Mouse (Mus musculus): ENCODE results near the gene Ugt1a2. TPM values are rescaled to one million over a fixed set of nuclear protein-coding genes. Genes with fewer than 3 reads are reported as not detected.
"Not testable (repeated sequence)": the region's sequence is repeated elsewhere in the genome, so short reads cannot be mapped to it uniquely, and the experiment has no call there.

Gene Ugt1a2
- polyA plus RNA-seq (2016; fragmentation: Nextera tagmentation; extraction: Ambion mirVana) = 0.07 TPM in 1 of 2 replicates, not detected in the other

DNA sequence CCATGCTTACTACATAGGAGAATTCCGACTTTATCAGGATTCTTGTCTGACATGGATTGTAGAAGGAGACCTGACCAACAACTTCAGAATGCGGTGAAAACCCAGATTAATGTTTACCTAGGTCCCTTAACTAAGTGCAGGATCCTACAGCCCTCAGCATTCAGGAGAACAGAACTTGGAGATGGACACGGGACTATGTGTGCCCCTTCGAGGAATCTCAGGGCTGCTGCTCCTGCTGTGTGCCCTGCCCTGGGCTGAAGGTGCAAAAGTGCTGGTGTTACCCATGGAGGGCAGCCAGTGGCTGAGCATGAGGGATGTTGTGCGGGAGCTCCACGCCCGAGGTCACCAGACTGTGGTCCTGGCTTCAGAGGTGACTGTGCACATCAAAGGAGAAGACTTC, at the start of gene Ugt1a2:
Gene Ugt1a2, plus strand, starts transcription at position 146 of the 400 bp plus-strand sequence.
- Histone ChIP-seq H3K4me3 (no peak within 1 kb of the TSS), H3K36me3 (replicated peaks) (no peaks in the 10 kb centered on the region; the same call in none of the 2 replicates), H3K4me1 (peaks cover 6% of the 10 kb centered on the region), H3K27ac (no peak within 1 kb of the TSS), H3K9me3 (peaks cover 25% of the 10 kb centered on the region), H3K27me3 (ENCODE audit: poor library complexity, severe bottlenecking) (peaks cover 12% of the 10 kb centered on the region)
- WGBS = 85% methylated on average over 7 of the region's 7 CpGs
- DNase-seq (ENCODE audit: extremely low spot score, low spot score) = no peak

DNA sequence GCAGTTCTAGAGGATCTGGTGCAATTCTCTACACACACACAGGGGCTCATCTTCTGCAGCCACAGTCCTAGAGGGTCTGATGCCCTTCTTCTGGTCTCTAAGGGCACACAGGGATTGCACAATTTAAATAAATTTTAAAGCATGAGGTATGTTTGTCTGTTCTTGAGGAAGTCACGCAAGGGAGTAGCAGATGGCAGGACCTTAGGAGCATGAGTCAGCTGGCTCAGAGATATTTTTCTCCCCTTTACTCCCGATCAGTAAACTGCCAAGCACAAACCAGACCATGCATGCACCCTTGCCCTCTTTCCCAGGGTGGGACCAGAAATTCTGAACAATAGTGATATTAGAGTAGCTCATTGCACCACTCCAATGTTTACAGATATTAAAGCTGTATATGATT, 42.0 kb upstream of the Ugt1a2 start:
- H3K36me3 ChIP-seq (replicated peaks) = no peaks in the 10 kb centered on the region
- H3K27ac ChIP-seq = no peak overlapping the region
- H3K4me3 ChIP-seq = no peak overlapping the region
- H3K27me3 ChIP-seq (ENCODE audit: poor library complexity, severe bottlenecking) = no peaks in the 10 kb centered on the region
- no peaks in the 10 kb centered on the region for H3K4me1 ChIP-seq
- no peak for DNase-seq (ENCODE audit: extremely low spot score, low spot score)
- no peaks in the 10 kb centered on the region for H3K9me3 ChIP-seq
- 87% methylated on average over 2 of the region's 2 CpGs for WGBS

DNA sequence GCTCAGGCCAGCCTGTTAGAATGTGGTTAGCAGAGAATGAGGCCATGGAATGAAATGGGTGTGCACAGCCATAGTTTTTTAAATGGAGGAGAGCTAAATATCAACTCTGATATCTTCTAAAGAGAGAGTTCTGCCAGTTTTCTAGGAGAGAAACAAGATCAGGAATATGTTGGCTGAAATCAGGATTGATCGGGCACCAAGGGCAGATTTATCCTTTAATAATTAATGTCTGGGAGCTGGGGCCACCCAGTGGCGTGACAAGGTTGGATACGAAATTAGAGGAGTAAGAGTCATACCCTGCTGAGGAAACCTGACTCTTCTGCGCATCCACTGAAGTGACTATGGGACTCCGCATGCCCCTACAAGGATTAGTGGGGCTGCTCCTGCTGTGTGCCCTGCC, 34.7 kb upstream of the Ugt1a2 start, which contains the start of gene Ugt1a5:
Gene Ugt1a5, plus strand, starts transcription at position 302 of the 400 bp plus-strand sequence.
- Histone ChIP-seq H3K9me3 (no peaks in the 10 kb centered on the region; the same call in 1 of the 2 replicates), H3K4me3 (no peak within 1 kb of the TSS), H3K27me3 (ENCODE audit: poor library complexity, severe bottlenecking) (no peaks in the 10 kb centered on the region), H3K4me1 (no peaks in the 10 kb centered on the region), H3K27ac (no peak within 1 kb of the TSS), H3K36me3 (replicated peaks) (no peaks in the 10 kb centered on the region)
- 74% methylated on average over 5 of the region's 5 CpGs for WGBS
- no peak for DNase-seq (ENCODE audit: extremely low spot score, low spot score)

DNA sequence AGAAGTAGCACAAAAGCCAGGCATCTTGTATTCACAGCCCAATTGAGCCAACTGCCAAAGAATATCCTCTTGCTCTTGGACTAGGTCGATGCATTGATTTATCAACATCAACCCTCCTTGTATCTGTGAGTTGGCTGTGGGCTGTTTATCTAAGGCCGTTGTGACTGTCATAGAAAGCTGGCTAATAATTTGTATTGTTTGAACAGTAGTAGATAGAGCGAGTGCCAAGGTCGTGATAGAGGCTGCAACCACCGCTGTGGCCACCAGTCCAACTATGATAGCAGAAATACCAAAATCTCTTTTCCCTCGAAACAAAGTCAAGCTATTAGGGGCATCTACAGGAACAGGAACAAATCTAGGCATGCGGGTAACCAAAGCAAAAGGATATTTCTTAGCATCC, 28.2 kb upstream of the Ugt1a2 start:
- not testable (repeated sequence) for H3K27ac ChIP-seq; H3K4me3 ChIP-seq; H3K27me3 ChIP-seq (ENCODE audit: poor library complexity, severe bottlenecking); H3K36me3 ChIP-seq (replicated peaks); DNase-seq (ENCODE audit: extremely low spot score, low spot score); H3K4me1 ChIP-seq
- WGBS = 83% methylated on average over 7 of the region's 7 CpGs
- H3K9me3 ChIP-seq = peaks cover 15% of the 10 kb centered on the region

DNA sequence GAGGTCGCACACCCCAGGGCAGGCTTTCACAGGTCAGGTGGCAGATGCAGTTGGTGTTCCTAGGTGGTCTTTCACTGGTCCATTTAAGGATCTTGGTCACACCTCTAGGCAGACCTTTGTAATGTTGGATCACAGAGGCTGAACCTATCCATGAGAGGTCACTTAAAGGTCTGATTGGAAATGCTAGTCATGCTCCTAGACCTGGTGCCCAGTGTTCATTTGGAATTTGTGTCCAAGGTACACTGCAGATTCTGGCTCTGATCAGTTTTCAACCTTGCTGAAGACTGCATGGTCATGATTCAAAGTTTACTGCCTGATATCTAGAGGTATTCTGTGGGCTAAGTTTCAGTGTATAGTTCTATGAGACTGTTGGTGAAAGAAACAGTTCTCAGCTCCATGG, 20.7 kb upstream of the Ugt1a2 start:
- peaks cover 27% of the 10 kb centered on the region for H3K9me3 ChIP-seq
- no peak overlapping the region for H3K4me3 ChIP-seq
- H3K27ac ChIP-seq = no peak overlapping the region
- no peak for DNase-seq (ENCODE audit: extremely low spot score, low spot score)
- 89% methylated on average over 1 of the region's 1 CpGs for WGBS
- no peaks in the 10 kb centered on the region for H3K36me3 ChIP-seq (replicated peaks)
- no peaks in the 10 kb centered on the region for H3K27me3 ChIP-seq (ENCODE audit: poor library complexity, severe bottlenecking)
- H3K4me1 ChIP-seq = no peaks in the 10 kb centered on the region

DNA sequence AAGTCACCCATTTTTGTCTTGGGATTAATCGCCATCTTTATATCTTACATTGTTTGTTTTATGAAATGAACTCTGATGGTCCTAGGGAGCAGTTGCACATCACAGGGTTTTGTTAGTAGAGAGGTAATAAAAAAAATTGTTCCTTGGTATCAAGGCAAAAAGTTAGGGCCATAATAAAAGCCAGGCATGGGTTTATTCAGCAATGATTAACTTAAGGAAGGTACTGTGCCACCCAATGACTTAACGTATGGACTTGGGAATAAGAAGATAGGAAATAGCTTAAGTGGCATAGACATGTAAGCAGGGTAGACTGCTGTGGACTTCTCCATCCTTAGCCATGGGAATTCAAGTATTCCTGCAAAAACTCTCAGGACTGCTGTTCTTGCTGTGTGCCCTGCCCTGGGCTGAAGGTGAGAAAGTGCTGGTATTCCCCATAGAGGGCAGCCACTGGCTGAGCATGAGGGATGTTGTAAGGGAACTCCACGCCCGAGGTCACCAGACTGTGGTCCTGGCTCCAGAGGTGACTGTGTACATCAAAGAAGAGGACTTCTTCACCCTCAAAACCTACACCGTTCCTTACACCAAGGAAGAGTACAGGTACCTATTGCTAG, 14.0 kb upstream of the Ugt1a2 start:
- Histone ChIP-seq H3K4me1 (no peaks in the 10 kb centered on the region), H3K27me3 (ENCODE audit: poor library complexity, severe bottlenecking) (no peaks in the 10 kb centered on the region), H3K36me3 (replicated peaks) (no peaks in the 10 kb centered on the region), H3K4me3 (no peak overlapping the region), H3K9me3 (no peaks in the 10 kb centered on the region; the same call in 1 of the 2 replicates), H3K27ac (no peak overlapping the region)
- DNase-seq (ENCODE audit: extremely low spot score, low spot score) = no peak
- WGBS = 90% methylated on average over 5 of the region's 5 CpGs

DNA sequence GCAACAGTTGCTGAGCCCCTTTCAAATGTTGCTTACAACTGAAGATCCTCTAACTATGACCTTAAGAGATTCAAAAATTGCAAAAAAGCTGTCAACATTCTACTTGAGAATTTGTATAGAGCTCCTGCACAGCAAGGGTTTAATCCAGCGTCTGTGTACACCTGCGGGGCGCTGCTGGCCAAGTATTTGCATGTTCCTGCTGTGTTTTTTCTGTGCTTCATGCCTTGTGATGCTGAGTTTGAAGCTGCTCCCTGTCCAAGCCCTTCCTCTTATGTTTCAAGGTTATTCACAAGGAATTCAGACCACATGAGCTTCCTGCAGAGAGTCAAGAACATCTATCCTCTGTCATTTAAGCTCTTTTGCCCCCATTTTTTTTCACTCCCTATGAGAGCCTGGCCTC, 8.3 kb upstream of the Ugt1a2 start:
- H3K27ac ChIP-seq = no peak overlapping the region
- 70% methylated on average over 3 of the region's 3 CpGs for WGBS
- no peaks in the 10 kb centered on the region for H3K36me3 ChIP-seq (replicated peaks)
- H3K27me3 ChIP-seq (ENCODE audit: poor library complexity, severe bottlenecking) = no peaks in the 10 kb centered on the region
- H3K4me1 ChIP-seq = no peaks in the 10 kb centered on the region
- no peak for DNase-seq (ENCODE audit: extremely low spot score, low spot score)
- no peak overlapping the region for H3K4me3 ChIP-seq
- no peaks in the 10 kb centered on the region; the same call in 1 of the 2 replicates for H3K9me3 ChIP-seq

DNA sequence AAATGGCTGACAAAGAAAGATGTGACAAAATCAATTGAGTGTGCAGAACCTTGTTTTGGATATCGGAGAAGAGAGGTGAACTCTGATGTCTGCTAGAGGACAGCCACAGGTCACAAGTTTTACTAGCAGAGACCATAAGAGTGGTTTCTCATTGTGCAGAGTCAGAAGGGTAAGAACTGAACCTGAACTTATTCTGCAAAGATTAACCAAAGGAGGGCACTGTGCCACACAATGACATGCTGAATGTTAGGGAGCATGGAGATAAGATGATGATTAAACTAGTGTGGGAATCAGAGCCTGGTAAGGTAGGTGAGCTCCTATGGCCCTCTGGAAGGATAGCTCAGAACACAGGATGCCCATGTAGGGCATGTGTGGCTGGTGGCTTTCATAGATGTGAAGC, 4.7 kb upstream of the Ugt1a2 start:
- H3K27ac ChIP-seq = no peak overlapping the region
- no peaks in the 10 kb centered on the region for H3K9me3 ChIP-seq
- 84% methylated on average over 1 of the region's 1 CpGs for WGBS
- H3K4me1 ChIP-seq = no peaks in the 10 kb centered on the region
- H3K27me3 ChIP-seq (ENCODE audit: poor library complexity, severe bottlenecking) = no peaks in the 10 kb centered on the region
- H3K4me3 ChIP-seq = no peak overlapping the region
- H3K36me3 ChIP-seq (replicated peaks) = no peaks in the 10 kb centered on the region
- DNase-seq (ENCODE audit: extremely low spot score, low spot score) = no peak

DNA sequence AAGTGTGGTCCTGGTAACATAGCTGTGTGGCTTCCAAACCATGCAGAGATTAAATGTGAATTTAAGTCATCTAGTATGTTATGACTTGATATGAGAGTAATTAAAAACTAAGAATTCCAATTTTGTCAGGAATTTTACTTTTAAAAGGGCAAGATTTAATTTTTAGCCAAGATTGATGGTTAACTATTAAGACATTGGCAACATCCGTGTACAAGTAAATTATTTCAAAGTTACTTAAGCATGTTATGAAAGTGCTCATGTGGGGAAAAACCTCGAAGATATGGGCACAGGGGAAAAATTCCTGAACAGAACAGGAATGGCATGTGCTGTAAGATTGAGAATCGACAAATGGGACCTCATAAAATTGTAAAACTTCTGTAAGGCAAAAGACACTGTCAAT, 3.0 kb upstream of the Ugt1a2 start:
- DNase-seq (ENCODE audit: extremely low spot score, low spot score) = no peak

DNA sequence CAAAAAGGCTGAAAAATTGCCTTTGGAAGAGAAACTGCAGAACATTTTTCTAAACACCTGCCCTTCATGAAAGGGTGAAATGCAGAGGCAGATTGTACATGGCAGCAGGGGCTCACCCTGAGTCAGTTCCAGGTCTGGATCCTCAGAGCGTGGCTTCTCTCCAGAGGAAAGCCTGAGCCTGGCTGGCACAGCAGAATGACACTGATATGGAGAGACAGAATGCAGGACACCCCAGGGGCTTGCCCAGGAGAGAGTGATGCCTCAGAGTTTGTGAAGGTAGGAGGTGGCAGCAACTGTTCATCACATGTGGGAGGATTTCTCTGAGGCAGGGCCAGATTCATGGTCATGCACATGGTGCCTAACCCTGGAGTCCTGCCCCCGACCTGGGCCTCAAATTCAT, 405 bp upstream of the Ugt1a2 start:
- WGBS = 73% methylated on average over 2 of the region's 2 CpGs

More for the DNA sequence above, 3.0 kb upstream of the Ugt1a2 start:
- Histone ChIP-seq H3K36me3 (replicated peaks) (no peaks in the 10 kb centered on the region), H3K4me1 (no peaks in the 10 kb centered on the region), H3K27ac (no peak overlapping the region), H3K9me3 (no peaks in the 10 kb centered on the region), H3K4me3 (no peak overlapping the region), H3K27me3 (ENCODE audit: poor library complexity, severe bottlenecking) (no peaks in the 10 kb centered on the region)
- 86% methylated on average over 3 of the region's 3 CpGs for WGBS

DNA sequence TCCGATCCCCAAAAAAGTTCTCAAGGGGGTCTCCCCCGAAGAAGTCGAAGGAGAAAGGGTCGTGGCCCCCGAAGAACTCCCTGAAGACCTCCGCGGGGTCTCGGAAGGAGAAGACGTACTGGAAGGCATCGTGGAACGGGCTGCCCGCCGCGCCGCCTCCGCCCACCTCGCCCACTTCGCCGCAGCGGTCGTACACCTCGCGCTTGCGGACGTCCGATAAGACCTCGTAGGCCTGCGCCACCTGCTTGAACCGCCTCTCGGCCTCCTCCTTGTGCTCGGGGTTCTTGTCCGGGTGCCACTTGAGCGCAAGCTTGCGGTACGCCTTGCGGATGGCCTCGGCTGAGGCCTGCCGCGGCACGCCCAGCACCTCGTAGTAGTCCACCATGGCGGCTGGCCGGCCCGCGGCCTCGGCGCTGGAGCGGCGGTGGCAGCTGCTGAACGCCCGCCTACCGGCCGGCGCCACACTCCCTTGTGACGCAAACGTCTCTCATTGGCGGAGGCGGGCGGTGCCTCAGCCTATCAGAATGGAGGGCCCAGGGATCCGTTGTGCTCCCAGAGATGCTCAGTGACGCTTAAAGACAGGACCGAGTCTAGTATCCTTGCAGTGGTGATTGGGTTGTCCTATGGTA, 5.0 kb downstream of the Ugt1a2 start, which contains the start of gene Dnajb3:
Gene Dnajb3, minus strand, starts transcription at position 489 of the 629 bp plus-strand sequence.
- Histone ChIP-seq H3K36me3 (replicated peaks) (no peaks in the 10 kb centered on the region; the same call in none of the 2 replicates), H3K4me3 (peak within 1 kb of the TSS; percentile 56), H3K9me3 (peaks cover 27% of the 10 kb centered on the region), H3K27me3 (ENCODE audit: poor library complexity, severe bottlenecking) (peaks cover 26% of the 10 kb centered on the region), H3K27ac (peak within 1 kb of the TSS; percentile 83), H3K4me1 (peaks cover 11% of the 10 kb centered on the region)
- 5% methylated on average over 62 of the region's 62 CpGs for WGBS
- DNase-seq (ENCODE audit: extremely low spot score, low spot score) = peak; percentile 85

More for the DNA sequence above, 405 bp upstream of the Ugt1a2 start:
- Histone ChIP-seq H3K27me3 (ENCODE audit: poor library complexity, severe bottlenecking) (peaks cover 10% of the 10 kb centered on the region), H3K27ac (no peak overlapping the region), H3K36me3 (replicated peaks) (no peaks in the 10 kb centered on the region; the same call in none of the 2 replicates), H3K4me1 (peaks cover under 1% of the 10 kb centered on the region), H3K9me3 (peaks cover 21% of the 10 kb centered on the region), H3K4me3 (no peak overlapping the region)
- DNase-seq (ENCODE audit: extremely low spot score, low spot score) = no peak

DNA sequence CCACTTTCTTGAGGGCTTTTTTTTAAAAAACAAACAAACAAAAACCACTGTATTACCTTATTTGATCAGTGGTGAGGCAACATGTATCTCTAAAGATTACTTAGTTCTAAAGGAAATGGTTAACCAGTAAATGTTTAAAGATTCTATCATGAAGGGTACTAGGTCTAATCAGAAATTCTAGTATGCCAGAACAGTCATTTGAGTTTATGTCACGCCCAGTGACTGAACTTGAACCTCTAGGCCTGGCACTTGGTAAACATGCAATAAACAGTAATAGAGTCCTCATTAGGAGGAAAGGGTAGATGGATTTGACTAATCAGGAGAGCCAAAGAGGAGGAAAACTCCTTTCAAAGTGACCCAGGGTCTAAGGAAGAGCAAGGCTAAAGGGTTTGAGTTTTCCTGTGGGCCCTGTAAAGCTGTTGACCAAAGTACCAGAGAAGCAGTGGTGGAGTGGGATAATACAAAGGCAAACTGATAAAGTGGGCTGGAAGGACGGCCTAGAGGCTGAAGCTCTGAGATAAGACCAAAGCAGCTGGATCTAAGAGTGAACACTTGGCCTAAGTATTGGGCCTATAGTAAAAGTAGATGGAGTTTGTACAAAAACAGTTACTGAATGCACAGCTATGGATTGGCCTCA, 6.6 kb downstream of the Ugt1a2 start:
- peaks cover 11% of the 10 kb centered on the region for H3K4me1 ChIP-seq
- no peaks in the 10 kb centered on the region; the same call in none of the 2 replicates for H3K36me3 ChIP-seq (replicated peaks)
- no peak overlapping the region for H3K4me3 ChIP-seq
- WGBS = 81% methylated on average over 2 of the region's 2 CpGs
- peaks cover 35% of the 10 kb centered on the region for H3K9me3 ChIP-seq
- peaks cover 26% of the 10 kb centered on the region for H3K27me3 ChIP-seq (ENCODE audit: poor library complexity, severe bottlenecking)
- H3K27ac ChIP-seq = no peak overlapping the region
- DNase-seq (ENCODE audit: extremely low spot score, low spot score) = no peak

DNA sequence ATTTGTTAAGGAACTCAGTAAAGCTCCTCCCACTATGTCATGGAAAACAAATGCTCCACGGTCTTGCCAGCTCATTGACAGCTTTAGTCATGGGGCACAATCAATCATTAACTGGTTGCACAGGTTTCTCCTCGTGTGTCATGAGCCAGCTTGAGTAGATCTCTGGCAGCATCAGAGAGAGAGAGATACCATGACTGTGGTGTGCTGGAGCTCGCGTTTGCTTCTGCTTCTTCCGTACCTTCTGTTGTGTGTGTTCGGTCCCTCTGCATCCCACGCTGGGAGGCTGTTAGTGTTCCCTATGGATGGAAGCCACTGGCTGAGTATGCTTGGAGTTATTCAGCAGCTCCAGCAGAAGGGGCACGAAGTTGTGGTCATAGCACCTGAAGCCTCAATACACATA, 11.4 kb downstream of the Ugt1a2 start, which contains the start of gene Ugt1a1:
Gene Ugt1a1, plus strand, starts transcription at position 148 of the 400 bp plus-strand sequence.
- no peak within 1 kb of the TSS for H3K4me3 ChIP-seq
- no peaks in the 10 kb centered on the region for H3K36me3 ChIP-seq (replicated peaks)
- WGBS = 70% methylated on average over 8 of the region's 8 CpGs
- DNase-seq (ENCODE audit: extremely low spot score, low spot score) = peak; percentile 26
- H3K27me3 ChIP-seq (ENCODE audit: poor library complexity, severe bottlenecking) = peaks cover 4% of the 10 kb centered on the region
- no peak within 1 kb of the TSS for H3K27ac ChIP-seq
- peaks cover 54% of the 10 kb centered on the region for H3K9me3 ChIP-seq
- no peaks in the 10 kb centered on the region for H3K4me1 ChIP-seq

Measured in forebrain, embryonic 10.5 days (tissue).